Mouse (Mus musculus) hindbrain, embryonic 14.5 days (tissue): ENCODE measurements at regions not wholly inside any gene's neighbourhood (a gene's known extent, or its start where the extent isn't known, plus 50 kb on each side); places are given as distances from the start of the nearest gene placed in this dataset.

Experiments
- ATAC-seq: fragments of 200-750 bp; cut with Nextera tagmentation; 2 replicates; pipeline ENCODE4 v1.8.0; 2017; ENCODE audit warnings: moderate number of reproducible peaks, mild to moderate bottlenecking, moderate TSS enrichment, moderate library complexity; ENCODE audit not compliant: low FRiP score
- DNase-seq: peaks from one replicate; pipeline ENCODE4 v3.0.0-alpha.2; 2015; ENCODE audit warnings: low spot score
- H3K27ac ChIP-seq: fragments of 300-500 bp; sonication (generic); 2 replicates; pipeline ENCODE4 v1.5.1; 2014; ENCODE audit warnings: mild to moderate bottlenecking, moderate library complexity
- H3K27me3 ChIP-seq: fragments of 300-500 bp; sonication (generic); 2 replicates; pipeline ENCODE4 v1.6.1; 2014; ENCODE audit warnings: mild to moderate bottlenecking, low read length, mixed read lengths; ENCODE audit not compliant: control insufficient read depth, insufficient read depth
- H3K36me3 ChIP-seq: fragments of 300-500 bp; sonication (generic); replicated peaks from 2 replicates; pipeline ENCODE4 v1.6.1; 2014; ENCODE audit not compliant: control insufficient read depth, insufficient read depth
- H3K4me1 ChIP-seq: fragments of 300-500 bp; sonication (generic); replicated peaks from 2 replicates; pipeline ENCODE4 v1.6.1; 2014; ENCODE audit warnings: antibody characterized with exemption, low read length, mixed read lengths; ENCODE audit not compliant: control insufficient read depth, insufficient read depth
- H3K4me2 ChIP-seq: fragments of 300-500 bp; sonication (generic); replicated peaks from 2 replicates; pipeline ENCODE4 v1.6.1; 2014; ENCODE audit warnings: mild to moderate bottlenecking, moderate library complexity
- H3K4me3 ChIP-seq: fragments of 300-500 bp; sonication (generic); replicated peaks from 2 replicates; pipeline ENCODE4 v1.5.1; 2014; ENCODE audit warnings: mild to moderate bottlenecking, low read length
- H3K9ac ChIP-seq: fragments of 300-500 bp; sonication (generic); 2 replicates; pipeline ENCODE4 v1.6.1; 2014
- H3K9me3 ChIP-seq: fragments of 300-500 bp; sonication (generic); 2 replicates; pipeline ENCODE4 v1.6.1; 2016; ENCODE audit warnings: low read length; ENCODE audit not compliant: control insufficient read depth
- WGBS: fragments of 180-500 bp; shearing (Covaris S2); extraction: QIAGEN DNeasy Blood & Tissue Kit; methylation state at CpG from one replicate; pipeline ENCODE4 v1.1.7; 2014; 5-methylcytosine and 5-hydroxymethylcytosine counted together

DNA sequence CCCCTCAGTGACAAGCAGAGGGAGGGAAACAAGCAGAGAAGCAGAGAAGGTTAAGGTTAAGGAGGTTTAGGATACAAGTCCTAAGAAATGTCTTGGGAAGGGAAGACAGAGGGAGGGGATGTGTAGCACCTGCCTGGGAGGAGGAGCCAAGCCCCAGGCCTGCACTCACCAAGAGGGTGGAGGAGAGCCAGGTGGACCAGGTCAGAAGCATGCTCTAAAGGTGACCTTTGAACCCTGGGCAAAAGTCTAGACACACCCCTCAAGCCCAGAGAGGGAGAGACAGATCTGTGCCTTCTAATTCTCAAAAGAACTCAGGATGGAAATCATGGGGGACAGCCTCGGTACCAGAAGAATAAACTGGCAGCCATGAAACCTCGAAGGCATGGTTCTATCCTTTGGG, 54.4 kb upstream of the Calm2 start:
- Histone ChIP-seq H3K4me1 (peaks cover 22% of the 10 kb centered on the region), H3K27ac (no peak overlapping the region), H3K4me3 (no peak overlapping the region), H3K4me2 (no peak overlapping the region), H3K9ac (no peak overlapping the region), H3K27me3 (no peaks in the 10 kb centered on the region), H3K36me3 (no peaks in the 10 kb centered on the region), H3K9me3 (no peaks in the 10 kb centered on the region)
- DNase-seq (no peak), ATAC-seq (no peak)
- WGBS = 54% methylated on average over 2 of the region's 2 CpGs

GRCm38 (mm10) chr17:87501687-87502387, 55.1 kb upstream of the Calm2 start:
- Histone ChIP-seq H3K36me3 (no peaks in the 10 kb centered on the region), H3K4me2 (no peak overlapping the region), H3K4me1 (peaks cover 22% of the 10 kb centered on the region), H3K9ac (no peak overlapping the region), H3K27me3 (no peaks in the 10 kb centered on the region), H3K27ac (peak overlapping the region; percentile 38), H3K4me3 (no peak overlapping the region), H3K9me3 (no peaks in the 10 kb centered on the region)
- 33% methylated on average over 10 of the region's 10 CpGs for WGBS
- ATAC-seq (no peak), DNase-seq (peak; percentile 31)

GRCm38 (mm10) chr17:87502388-87503369, 55.9 kb upstream of the Calm2 start:
- Histone ChIP-seq H3K27me3 (no peaks in the 10 kb centered on the region), H3K9ac (no peak overlapping the region), H3K27ac (peak overlapping the region; percentile 38), H3K9me3 (no peaks in the 10 kb centered on the region), H3K36me3 (no peaks in the 10 kb centered on the region), H3K4me2 (0 out of 2 replicates have a peak overlapping the region, but pooled peaks have one; percentile 9), H3K4me1 (peaks cover 22% of the 10 kb centered on the region), H3K4me3 (no peak overlapping the region)
- peak; percentile 86 for ATAC-seq
- DNase-seq = peak; percentile 58
- WGBS = 22% methylated on average over 12 of the region's 14 CpGs

- H3K4me2 ChIP-seq = no peak overlapping the region
- no peaks in the 10 kb centered on the region for H3K36me3 ChIP-seq
- peaks cover 22% of the 10 kb centered on the region for H3K4me1 ChIP-seq
- no peaks in the 10 kb centered on the region for H3K9me3 ChIP-seq
- H3K27ac ChIP-seq = no peak overlapping the region
- H3K4me3 ChIP-seq = no peak overlapping the region
- H3K9ac ChIP-seq = no peak overlapping the region
- DNase-seq (no peak), ATAC-seq (no peak)
- WGBS = 86% methylated on average over 5 of the region's 5 CpGs
- no peaks in the 10 kb centered on the region for H3K27me3 ChIP-seq
These were observed 56.8 kb upstream of the Calm2 start for GRCm38 (mm10) chr17:87503491-87503890.

- DNase-seq (no peak), ATAC-seq (no peak)
- Histone ChIP-seq H3K27me3 (no peaks in the 10 kb centered on the region), H3K36me3 (no peaks in the 10 kb centered on the region), H3K27ac (no peak overlapping the region; the same call in 1 of the 2 replicates), H3K9me3 (no peaks in the 10 kb centered on the region), H3K4me3 (no peak overlapping the region), H3K4me2 (no peak overlapping the region), H3K9ac (no peak overlapping the region), H3K4me1 (peaks cover 22% of the 10 kb centered on the region)
- WGBS = 59% methylated on average over 5 of the region's 5 CpGs
These were observed 58.4 kb upstream of the Calm2 start for GRCm38 (mm10) chr17:87504960-87505681.

- ATAC-seq = no peak
- WGBS = 61% methylated on average over 8 of the region's 8 CpGs
These were observed 61.1 kb upstream of the Calm2 start for GRCm38 (mm10) chr17:87507848-87508247.

DNA sequence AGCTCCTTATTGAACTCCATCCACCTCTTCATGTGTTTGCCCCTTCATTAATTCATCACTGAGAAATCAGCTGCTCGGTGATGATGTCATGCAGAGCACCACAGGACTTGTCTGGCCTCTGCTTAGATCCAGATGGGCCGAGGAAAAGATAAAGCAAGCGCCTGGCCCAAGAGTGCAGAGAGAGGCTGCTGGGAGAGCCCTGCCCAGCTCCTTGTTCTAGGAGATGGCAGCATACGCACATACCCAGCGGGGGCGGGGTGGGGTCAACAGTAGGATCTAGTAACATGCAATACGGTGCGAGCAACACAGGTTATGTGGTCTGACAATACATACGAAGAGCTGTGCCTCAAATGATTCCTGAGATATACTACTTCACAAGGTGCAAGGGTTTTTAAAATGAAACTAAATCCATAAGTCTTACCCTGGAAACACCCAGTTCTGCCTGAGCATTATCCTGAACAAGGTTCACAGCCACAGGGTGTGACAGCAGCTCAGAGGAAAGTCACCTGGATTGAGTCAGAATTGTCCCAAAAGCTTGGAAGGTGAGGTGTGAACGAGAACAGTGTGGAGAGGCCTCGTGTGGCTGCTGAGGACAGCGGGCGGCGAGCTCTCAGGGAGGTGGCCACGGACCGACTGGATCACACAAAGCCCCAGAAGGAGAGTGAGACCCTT, 62.0 kb upstream of the Calm2 start:
- H3K36me3 ChIP-seq = no peaks in the 10 kb centered on the region
- H3K27ac ChIP-seq = no peak overlapping the region
- no peak overlapping the region for H3K4me3 ChIP-seq
- ATAC-seq (no peak), DNase-seq (no peak)
- H3K4me1 ChIP-seq = peaks cover 4% of the 10 kb centered on the region
- H3K9me3 ChIP-seq = no peaks in the 10 kb centered on the region
- WGBS = 73% methylated on average over 16 of the region's 16 CpGs
- no peak overlapping the region for H3K9ac ChIP-seq
- no peaks in the 10 kb centered on the region for H3K27me3 ChIP-seq
- H3K4me2 ChIP-seq = no peak overlapping the region

More at GRCm38 (mm10) chr17:87507848-87508247, 61.1 kb upstream of the Calm2 start:
- DNase-seq = no peak
- Histone ChIP-seq H3K27me3 (no peaks in the 10 kb centered on the region), H3K9me3 (no peaks in the 10 kb centered on the region), H3K36me3 (no peaks in the 10 kb centered on the region), H3K27ac (no peak overlapping the region), H3K4me2 (no peak overlapping the region), H3K4me1 (peaks cover 10% of the 10 kb centered on the region), H3K9ac (no peak overlapping the region), H3K4me3 (no peak overlapping the region)

GRCm38 (mm10) chr17:87512000-87512611, 65.4 kb upstream of the Calm2 start:
- Histone ChIP-seq H3K9ac (no peak overlapping the region), H3K4me3 (no peak overlapping the region), H3K27me3 (no peaks in the 10 kb centered on the region), H3K4me1 (peaks cover 4% of the 10 kb centered on the region; the same call in 1 of the 2 replicates), H3K9me3 (no peaks in the 10 kb centered on the region), H3K4me2 (no peak overlapping the region), H3K27ac (peak overlapping the region; percentile 64), H3K36me3 (no peaks in the 10 kb centered on the region)
- DNase-seq (no peak), ATAC-seq (peak; percentile 60)
- 25% methylated on average over 9 of the region's 9 CpGs for WGBS
